Mouse (Mus musculus) ES-E14 (cell line): Measurements from ENCODE around the gene Tom1l2.

ENCODE experiments used
- CHD2 ChIP-seq: IDR thresholded peaks from 2 replicates; pipeline ENCODE4 v1.6.1; 2014; ENCODE audit warnings: mild to moderate bottlenecking, low read depth, low read length, inconsistent platforms
- HCFC1 ChIP-seq: IDR thresholded peaks from 2 replicates; pipeline ENCODE4 v1.6.1; 2012; ENCODE audit warnings: low read length, inconsistent platforms, borderline replicate concordance; ENCODE audit not compliant: insufficient read depth
- MAFK ChIP-seq: IDR thresholded peaks from 2 replicates; pipeline ENCODE4 v1.6.1; 2014; ENCODE audit warnings: mild to moderate bottlenecking, low read depth, low read length, inconsistent platforms; ENCODE audit not compliant: insufficient read depth
- ZC3H11A ChIP-seq: IDR thresholded peaks from 2 replicates; pipeline ENCODE4 v1.6.1; 2012; ENCODE audit warnings: low read depth, mild to moderate bottlenecking, inconsistent platforms, low read length, borderline replicate concordance
- ZNF384 ChIP-seq: IDR thresholded peaks from 2 replicates; pipeline ENCODE4 v1.6.1; 2012; ENCODE audit warnings: low read depth, low read length, inconsistent platforms

DNA sequence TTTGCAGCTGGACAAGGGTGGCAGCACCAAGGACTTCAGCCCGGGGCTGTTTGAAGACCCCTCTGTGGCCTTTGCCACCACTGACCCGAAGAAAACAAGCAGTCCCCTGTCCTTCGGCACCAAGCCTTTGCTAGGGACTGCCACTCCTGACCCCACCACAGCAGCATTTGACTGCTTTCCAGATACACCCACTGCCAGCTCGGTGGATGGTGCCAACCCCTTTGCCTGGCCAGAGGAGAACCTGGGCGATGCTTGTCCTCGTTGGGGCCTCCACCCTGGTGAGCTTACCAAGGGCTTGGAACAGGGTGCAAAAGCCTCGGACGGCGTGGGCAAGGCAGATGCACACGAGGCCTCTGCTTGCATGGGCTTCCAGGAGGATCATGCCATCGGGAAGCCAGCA is 165.6 kb downstream of the Tom1l2 start:
- no peak for TF ChIP-seq MAFK
- no peak for TF ChIP-seq CHD2
- no peak for TF ChIP-seq ZC3H11A
- no peak for TF ChIP-seq ZNF384
- no peak for TF ChIP-seq HCFC1
